8 mouse cellular contexts compared by ENCODE assay signal in genomic region chr14:31930367-31930766, GRCm38 (mm10).
DNase-seq lines count a peak whose midpoint lies in the region; TF ChIP-seq lines count a peak whose summit lies in the region.

No protein-coding gene starts in this region.

- no peaks in the 10 kb centered on the region for H3K79me3 ChIP-seq in C2C12 (ENCODE audit: low read depth)

- H3K9me3 ChIP-seq in heart, embryonic 10.5 days: 0 out of 2 replicates have a peak, but pooled peaks cover 3% of the 10 kb centered on the region

- no peaks in the 10 kb centered on the region for H3K36me3 ChIP-seq in C2C12 (ENCODE audit: control insufficient read depth, insufficient read depth)
- H3K36me3 ChIP-seq in heart, embryonic 10.5 days: no peaks in the 10 kb centered on the region

- H3K4me3 ChIP-seq in C2C12 (ENCODE audit: insufficient read depth, poor library complexity, severe bottlenecking): no peak overlapping the region
- H3K4me3 ChIP-seq in heart, embryonic 10.5 days: no peak overlapping the region

- H3K79me2 ChIP-seq in C2C12 (ENCODE audit: control insufficient read depth, insufficient read depth): no peaks in the 10 kb centered on the region

- 63% methylated on average over 9 of the region's 9 CpGs for WGBS in heart, embryonic 10.5 days

- no peaks in the 10 kb centered on the region for H3K27me3 ChIP-seq in C2C12 (ENCODE audit: control insufficient read depth, insufficient read depth, insufficient read length)
- no peaks in the 10 kb centered on the region for H3K27me3 ChIP-seq in heart, embryonic 10.5 days (ENCODE audit: insufficient read depth, poor library complexity, severe bottlenecking)

- H3ac ChIP-seq in C2C12 (ENCODE audit: control insufficient read depth, insufficient read length, low read depth): no peak overlapping the region

- TF ChIP-seq CTCF in C2C12 (IDR thresholded peaks at IDR 0.05; ENCODE audit: control insufficient read depth, insufficient read depth, insufficient read length): no peak

- peak overlapping the region; percentile 72; the same call in 1 of the 2 replicates for H3K27ac ChIP-seq in heart, embryonic 10.5 days

- H3K4me1 ChIP-seq in heart, embryonic 10.5 days: peaks cover 27% of the 10 kb centered on the region

- peak; percentile 31 to 40 for DNase-seq in frontal cortex, postnatal 10 days (ENCODE audit: low spot score in 2 of 2)
- no peak for DNase-seq in frontal cortex, postnatal 36 days (ENCODE audit: low spot score in 2 of 2)
- peak; percentile 60 to 64 for DNase-seq in cerebellum, adult 18-20 months
- no peak for DNase-seq in heart, embryonic 10.5 days (ENCODE audit: low spot score)
- DNase-seq in kidney, postnatal 10 days: peak; percentile 90
- peak; percentile 87 for DNase-seq in lung, postnatal 4 days
- DNase-seq in embryo, embryonic 9.5 days (ENCODE audit: extremely low spot score): no peak

TF ChIP-seq in C2C12, 6 proteins besides CTCF, POLR2A, EP300 and RAD21:
- TF ChIP-seq CEBPB (IDR thresholded peaks at IDR 0.05; ENCODE audit: low read depth): no peak
- no peak for TF ChIP-seq FOSL1 (IDR thresholded peaks at IDR 0.05; ENCODE audit: insufficient read depth, low read length, poor library complexity, severe bottlenecking)
- TF ChIP-seq MAX (IDR thresholded peaks at IDR 0.05): peak; percentile 53
- no peak for TF ChIP-seq MYOD1 (IDR thresholded peaks at IDR 0.05; ENCODE audit: control insufficient read depth, insufficient read length, low read depth)

Comparison
In these comparisons a context has a peak if more than half of its experiments do, and no peak if none do; other contexts are left out.
1. DNase-seq: peak in frontal cortex, postnatal 10 days (2 of 2), cerebellum, adult 18-20 months (2 of 2), kidney, postnatal 10 days (single experiment) and lung, postnatal 4 days (2 of 2); none in frontal cortex, postnatal 36 days (0 of 2), heart, embryonic 10.5 days (single experiment) and embryo, embryonic 9.5 days (single experiment).